Mouse (Mus musculus): Measurements from ENCODE around the gene Sh3bgrl3.

- TF ChIP-seq CTCF (IDR thresholded peaks at IDR 0.05; ENCODE audit: low read depth) (no peak), EP300 (IDR thresholded peaks at IDR 0.05; ENCODE audit: low read depth) (no peak)
Measured at GRCm38 (mm10) chr4:134164591-134164990, 36.0 kb upstream of the Sh3bgrl3 start.
